Mouse (Mus musculus): ENCODE data around the gene Krt42. TPM values are rescaled to one million over a fixed set of nuclear protein-coding genes. Genes with fewer than 3 reads are reported as not detected.
"Not testable (repeated sequence)": the region's sequence is repeated elsewhere in the genome, so short reads cannot be mapped to it uniquely, and the experiment has no call there.

The Krt42 gene
- polyA plus RNA-seq, 1 experiment from 2014 or later = not detected

- Histone ChIP-seq H3K36me3 (replicated peaks) (no peaks in the 10 kb centered on the region), H3K9me3 (no peaks in the 10 kb centered on the region), H3K4me3 (no peak overlapping the region), H3K27me3 (ENCODE audit: poor library complexity, severe bottlenecking) (0 out of 2 replicates have a peak, but pooled peaks cover 4% of the 10 kb centered on the region), H3K27ac (no peak overlapping the region), H3K4me1 (no peaks in the 10 kb centered on the region)
- WGBS = 80% methylated on average over 7 of the region's 7 CpGs
- no peak for DNase-seq (ENCODE audit: extremely low spot score, low spot score)
Observed at GRCm38 (mm10) chr11:100274719-100275118, 5.0 kb upstream of the Krt42 start.

DNA sequence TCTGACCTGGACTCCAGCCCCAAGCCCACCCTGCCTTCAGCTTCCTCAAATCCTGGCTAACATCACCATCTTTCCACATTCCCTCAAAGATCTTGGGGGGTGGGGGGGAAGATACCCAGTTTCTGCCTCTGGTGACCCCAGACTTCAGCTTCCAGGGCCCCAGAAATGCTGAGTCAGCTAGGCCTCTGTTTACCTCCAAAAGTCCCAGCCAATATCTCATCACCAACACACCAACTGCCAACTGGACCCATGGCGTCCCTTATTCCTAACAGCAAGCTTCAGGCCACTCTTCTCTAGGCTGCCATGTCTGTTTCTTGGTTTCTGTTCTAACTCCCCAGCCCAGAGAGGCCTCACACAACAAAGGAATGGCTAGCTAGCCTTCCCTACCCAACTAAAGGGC, 2.2 kb upstream of the Krt42 start:
- no peaks in the 10 kb centered on the region for H3K9me3 ChIP-seq
- no peak overlapping the region for H3K4me3 ChIP-seq
- no peak overlapping the region for H3K27ac ChIP-seq
- 0 out of 2 replicates have a peak, but pooled peaks cover under 1% of the 10 kb centered on the region for H3K4me1 ChIP-seq
- WGBS = 91% methylated on average over 1 of the region's 1 CpGs
- H3K27me3 ChIP-seq (ENCODE audit: poor library complexity, severe bottlenecking) = 0 out of 2 replicates have a peak, but pooled peaks cover 4% of the 10 kb centered on the region
- H3K36me3 ChIP-seq (replicated peaks) = no peaks in the 10 kb centered on the region
- DNase-seq (ENCODE audit: extremely low spot score, low spot score) = no peak

GRCm38 (mm10) chr11:100262058-100262980, 7.4 kb downstream of the Krt42 start:
- no peak for DNase-seq (ENCODE audit: extremely low spot score, low spot score)
- H3K27ac ChIP-seq = no peak overlapping the region

DNA sequence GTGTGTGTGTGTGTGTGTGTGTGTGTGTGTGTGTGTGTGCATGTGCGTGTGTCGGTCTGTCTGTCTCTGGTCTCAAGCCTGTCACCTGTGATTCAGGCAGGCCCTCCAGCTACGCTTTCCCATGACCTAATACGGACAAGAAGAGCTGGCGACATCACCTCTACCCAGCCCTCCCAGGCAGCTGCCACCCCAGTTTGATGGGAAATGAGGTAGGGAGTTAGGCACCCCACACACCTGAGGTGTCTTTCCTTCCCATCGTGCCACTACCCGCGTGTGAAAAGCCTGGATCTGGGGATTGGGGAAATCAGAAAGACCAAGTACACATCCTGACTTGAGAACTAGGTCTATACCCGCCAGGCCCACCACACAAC, 8.5 kb downstream of the Krt42 start:
- 89% methylated on average over 9 of the region's 9 CpGs for WGBS
- DNase-seq (ENCODE audit: extremely low spot score, low spot score) = no peak
- Histone ChIP-seq H3K27me3 (ENCODE audit: poor library complexity, severe bottlenecking) (0 out of 2 replicates have a peak, but pooled peaks cover 3% of the 10 kb centered on the region), H3K4me1 (peaks cover 22% of the 10 kb centered on the region), H3K36me3 (replicated peaks) (no peaks in the 10 kb centered on the region), H3K27ac (no peak overlapping the region), H3K9me3 (no peaks in the 10 kb centered on the region), H3K4me3 (no peak overlapping the region)

More at GRCm38 (mm10) chr11:100262058-100262980, 7.4 kb downstream of the Krt42 start:
- Histone ChIP-seq H3K27me3 (ENCODE audit: poor library complexity, severe bottlenecking) (0 out of 2 replicates have a peak, but pooled peaks cover 3% of the 10 kb centered on the region), H3K9me3 (no peaks in the 10 kb centered on the region), H3K4me3 (no peak overlapping the region), H3K36me3 (replicated peaks) (no peaks in the 10 kb centered on the region), H3K4me1 (peaks cover 18% of the 10 kb centered on the region)
- WGBS = 26% methylated on average over 13 of the region's 13 CpGs

DNA sequence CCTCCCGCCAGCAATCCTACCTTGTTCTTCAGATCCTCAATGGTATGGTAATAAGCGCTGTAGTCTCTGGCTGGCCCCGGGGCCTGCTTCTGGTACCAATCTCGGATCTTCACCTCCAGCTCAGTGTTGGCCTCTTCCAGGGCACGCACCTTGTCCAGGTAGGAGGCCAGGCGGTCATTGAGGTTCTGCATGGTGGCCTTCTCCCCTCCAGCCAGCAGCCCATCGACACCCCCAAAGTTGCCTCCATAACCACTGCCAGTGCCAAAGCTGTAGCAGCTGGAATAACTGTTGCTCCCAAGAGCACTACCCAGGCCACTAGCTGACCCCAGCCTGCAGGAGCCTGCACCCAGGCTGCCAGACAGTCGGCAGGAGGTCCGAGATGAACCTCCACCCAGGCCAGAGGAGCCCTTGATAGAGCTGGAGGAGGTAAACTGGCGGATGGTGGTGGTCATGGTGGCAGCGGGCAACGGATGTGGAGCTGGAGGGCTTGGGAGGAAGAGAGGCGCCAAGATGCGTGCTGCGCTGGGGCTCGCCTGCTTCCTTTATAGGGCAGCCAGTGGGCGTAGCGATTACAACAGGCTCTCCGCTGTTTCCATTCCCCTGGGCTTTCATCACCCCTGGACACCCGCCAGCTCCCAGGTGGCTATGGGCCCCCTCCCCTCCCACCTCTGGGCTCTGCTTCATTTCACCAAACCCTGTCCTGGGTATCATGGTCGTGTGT, 9.0 kb downstream of the Krt42 start, which contains the start of gene Krt17:
TSS of gene Krt17 (minus strand) at position 516 of the 721 bp plus-strand sequence.
- Histone ChIP-seq H3K4me3 (no peak within 1 kb of the TSS), H3K27ac (0 out of 2 replicates have a peak within 1 kb of the TSS, but pooled peaks have one; percentile 20), H3K27me3 (ENCODE audit: poor library complexity, severe bottlenecking) (0 out of 2 replicates have a peak, but pooled peaks cover 3% of the 10 kb centered on the region), H3K4me1 (peaks cover 23% of the 10 kb centered on the region), H3K9me3 (no peaks in the 10 kb centered on the region), H3K36me3 (replicated peaks) (no peaks in the 10 kb centered on the region)
- WGBS = 86% methylated on average over 21 of the region's 21 CpGs
- no peak for DNase-seq (ENCODE audit: extremely low spot score, low spot score)

- no peak for DNase-seq (ENCODE audit: extremely low spot score, low spot score)
- Histone ChIP-seq H3K27me3 (ENCODE audit: poor library complexity, severe bottlenecking) (0 out of 2 replicates have a peak, but pooled peaks cover 3% of the 10 kb centered on the region), H3K9me3 (no peaks in the 10 kb centered on the region), H3K27ac (no peak overlapping the region), H3K36me3 (replicated peaks) (no peaks in the 10 kb centered on the region), H3K4me1 (peaks cover 23% of the 10 kb centered on the region), H3K4me3 (no peak overlapping the region)
- 90% methylated on average over 9 of the region's 9 CpGs for WGBS
Observed at GRCm38 (mm10) chr11:100259079-100259478, 10.6 kb downstream of the Krt42 start.

GRCm38 (mm10) chr11:100257967-100258366, 11.7 kb downstream of the Krt42 start:
- 0 out of 2 replicates have a peak, but pooled peaks cover 2% of the 10 kb centered on the region for H3K27me3 ChIP-seq (ENCODE audit: poor library complexity, severe bottlenecking)
- DNase-seq (ENCODE audit: extremely low spot score, low spot score) = no peak
- H3K27ac ChIP-seq = no peak overlapping the region
- no peak overlapping the region for H3K4me3 ChIP-seq
- no peaks in the 10 kb centered on the region for H3K9me3 ChIP-seq
- 91% methylated on average over 1 of the region's 1 CpGs for WGBS
- no peaks in the 10 kb centered on the region for H3K36me3 ChIP-seq (replicated peaks)
- peaks cover 20% of the 10 kb centered on the region for H3K4me1 ChIP-seq

GRCm38 (mm10) chr11:100255514-100255913, 14.2 kb downstream of the Krt42 start:
- peaks cover 9% of the 10 kb centered on the region; the same call in 1 of the 2 replicates for H3K4me1 ChIP-seq
- WGBS = 96% methylated on average over 6 of the region's 6 CpGs
- H3K27ac ChIP-seq = no peak overlapping the region
- no peaks in the 10 kb centered on the region for H3K36me3 ChIP-seq (replicated peaks)
- H3K9me3 ChIP-seq = no peaks in the 10 kb centered on the region
- H3K4me3 ChIP-seq = no peak overlapping the region
- DNase-seq (ENCODE audit: extremely low spot score, low spot score) = no peak
- H3K27me3 ChIP-seq (ENCODE audit: poor library complexity, severe bottlenecking) = no peaks in the 10 kb centered on the region

- H3K4me1 ChIP-seq = peaks cover 9% of the 10 kb centered on the region; the same call in 1 of the 2 replicates
- H3K9me3 ChIP-seq = no peaks in the 10 kb centered on the region
- no peaks in the 10 kb centered on the region for H3K27me3 ChIP-seq (ENCODE audit: poor library complexity, severe bottlenecking)
- no peak overlapping the region for H3K4me3 ChIP-seq
- H3K36me3 ChIP-seq (replicated peaks) = no peaks in the 10 kb centered on the region
- no peak for DNase-seq (ENCODE audit: extremely low spot score, low spot score)
- 68% methylated on average over 5 of the region's 5 CpGs for WGBS
- no peak overlapping the region for H3K27ac ChIP-seq
Observed at GRCm38 (mm10) chr11:100254360-100255090, 15.1 kb downstream of the Krt42 start.

GRCm38 (mm10) chr11:100248852-100249465, 20.7 kb downstream of the Krt42 start, which contains the start of gene Krt16:
TSS of gene Krt16 (minus strand) at chr11:100248902.
- no peaks in the 10 kb centered on the region for H3K27me3 ChIP-seq (ENCODE audit: poor library complexity, severe bottlenecking)
- WGBS = 86% methylated on average over 7 of the region's 7 CpGs
- peak; percentile 10 for DNase-seq (ENCODE audit: extremely low spot score, low spot score)
- H3K9me3 ChIP-seq = no peaks in the 10 kb centered on the region
- no peaks in the 10 kb centered on the region for H3K36me3 ChIP-seq (replicated peaks)
- H3K4me3 ChIP-seq = no peak within 1 kb of the TSS
- no peak within 1 kb of the TSS for H3K27ac ChIP-seq
- H3K4me1 ChIP-seq = no peaks in the 10 kb centered on the region

DNA sequence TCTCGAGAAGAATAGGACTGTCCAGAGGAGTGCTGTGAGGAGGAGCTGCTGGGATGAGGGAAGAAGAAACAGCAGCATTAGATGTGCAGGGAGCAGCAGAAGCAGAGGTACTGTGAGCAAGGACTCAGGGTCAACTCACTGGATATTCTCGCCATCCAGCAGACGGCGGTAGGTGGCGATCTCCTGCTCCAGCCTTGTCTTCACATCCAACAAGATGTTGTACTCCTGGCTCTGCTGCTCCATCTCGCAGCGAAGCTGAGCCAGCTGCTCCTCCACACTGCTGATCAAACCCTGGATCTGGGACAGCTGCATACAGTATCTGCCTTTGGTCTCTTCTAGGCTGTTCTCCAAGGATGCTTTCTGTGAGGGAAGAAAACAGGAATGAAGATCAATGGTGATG, 23.2 kb downstream of the Krt42 start:
- not testable (repeated sequence) for H3K36me3 ChIP-seq (replicated peaks); DNase-seq (ENCODE audit: extremely low spot score, low spot score); H3K27me3 ChIP-seq (ENCODE audit: poor library complexity, severe bottlenecking); H3K9me3 ChIP-seq; H3K4me1 ChIP-seq; H3K4me3 ChIP-seq; H3K27ac ChIP-seq
- WGBS = 76% methylated on average over 7 of the region's 7 CpGs

- H3K4me1 ChIP-seq; H3K4me3 ChIP-seq; H3K27ac ChIP-seq; H3K9me3 ChIP-seq; H3K36me3 ChIP-seq (replicated peaks); H3K27me3 ChIP-seq (ENCODE audit: poor library complexity, severe bottlenecking): not testable (repeated sequence)
- 86% methylated on average over 4 of the region's 4 CpGs for WGBS
- peak; percentile 7 for DNase-seq (ENCODE audit: extremely low spot score, low spot score)
Observed at GRCm38 (mm10) chr11:100240272-100240671, 29.4 kb downstream of the Krt42 start.
